Mouse (Mus musculus) gastrocnemius, postnatal 4 days (tissue): ENCODE results near the gene Rapsn. TPM values are rescaled to one million over a fixed set of nuclear protein-coding genes. Genes with fewer than 3 reads are reported as not detected.

Experiments used
- DNase-seq, 2 experiments: peaks; one replicate each; pipeline ENCODE4 v3.0.0; 2021 to 2022; ENCODE audit warnings: low spot score in 2 of 2, mixed read lengths in 2 of 2
- total RNA-seq, 2 experiments: library from RNA; stranded (reverse); gene quantifications; 2 replicates each; pipeline ENCODE4 v1.2.3; 2021

Gene Rapsn
- total RNA-seq, 2 experiments from 2014 or later: 37.6 to 45.0 TPM

- DNase-seq: no peak
These were observed 17.3 kb downstream of the Rapsn start for GRCm38 (mm10) chr2:91052752-91053151.

- no peak for DNase-seq
These were observed 17.9 kb downstream of the Rapsn start for GRCm38 (mm10) chr2:91053181-91053933.

- DNase-seq: peak; percentile 97 to 99
These were observed 18.5 kb downstream of the Rapsn start, which contains the start of gene Psmc3 for GRCm38 (mm10) chr2:91053934-91054382. TSS of gene Psmc3 (plus strand) at chr2:91054009.

GRCm38 (mm10) chr2:91058435-91058834, 23.0 kb downstream of the Rapsn start:
- no peak for DNase-seq

DNA sequence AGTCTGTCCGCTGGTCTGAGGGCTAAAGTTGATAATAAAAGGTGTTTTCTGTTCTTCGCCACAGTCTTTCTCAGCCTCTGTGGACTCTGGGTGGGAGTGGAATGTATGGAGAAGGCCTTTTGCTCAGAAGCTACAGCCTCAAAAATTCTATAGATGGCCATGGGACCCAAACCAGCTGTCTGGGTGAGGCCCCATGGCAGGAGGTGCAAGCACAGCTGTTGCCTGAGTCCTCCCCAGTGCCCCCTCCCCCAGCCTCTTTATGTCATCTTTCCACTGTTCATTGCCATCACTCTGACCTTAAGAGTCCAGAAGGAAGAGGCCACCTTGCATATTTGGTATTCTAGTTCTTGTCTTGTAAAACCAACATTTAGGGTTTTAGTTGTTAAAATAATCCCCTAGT, 24.0 kb downstream of the Rapsn start:
- DNase-seq: no peak

GRCm38 (mm10) chr2:91060544-91061355, 25.3 kb downstream of the Rapsn start:
- DNase-seq: no peak

DNA sequence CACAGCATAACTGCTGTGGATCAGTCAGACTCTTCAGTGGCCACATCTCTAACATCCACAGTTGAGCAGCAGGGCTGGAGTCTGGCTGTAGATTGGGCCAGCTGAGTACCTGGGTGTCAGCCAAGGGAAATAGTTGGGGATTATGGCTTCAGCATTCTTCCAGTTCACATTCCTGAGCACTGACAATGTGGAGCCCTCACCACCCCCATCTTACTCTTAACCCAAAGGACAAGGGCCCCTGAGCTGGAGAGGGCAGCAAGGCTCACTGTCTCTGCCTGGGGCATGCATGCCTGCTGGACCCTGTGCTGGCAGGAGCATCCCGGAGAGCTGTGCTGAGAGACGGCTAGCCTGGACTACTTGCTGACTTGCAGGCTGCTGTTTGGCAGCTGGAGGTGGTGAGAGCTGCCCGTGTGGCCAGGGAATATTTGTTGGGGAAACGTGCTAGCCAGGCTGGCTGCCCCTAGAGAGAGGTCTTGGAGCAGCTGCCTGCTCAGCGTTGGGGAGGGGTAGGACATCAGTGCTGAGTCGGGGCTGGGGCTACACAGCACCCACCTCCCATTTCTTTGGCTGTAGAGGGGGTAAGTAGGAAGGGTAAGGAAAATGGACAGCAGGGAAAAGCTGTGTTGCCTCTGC, 26.5 kb downstream of the Rapsn start:
- DNase-seq: peak in 1 of 2 experiments; percentile 79

GRCm38 (mm10) chr2:91062779-91063606, 27.6 kb downstream of the Rapsn start:
- DNase-seq: no peak

- no peak for DNase-seq
These were observed 28.8 kb downstream of the Rapsn start for GRCm38 (mm10) chr2:91064211-91064610.

- peak in 1 of 2 experiments; percentile 62 for DNase-seq
These were observed 30.1 kb downstream of the Rapsn start for GRCm38 (mm10) chr2:91065544-91065943.

DNA sequence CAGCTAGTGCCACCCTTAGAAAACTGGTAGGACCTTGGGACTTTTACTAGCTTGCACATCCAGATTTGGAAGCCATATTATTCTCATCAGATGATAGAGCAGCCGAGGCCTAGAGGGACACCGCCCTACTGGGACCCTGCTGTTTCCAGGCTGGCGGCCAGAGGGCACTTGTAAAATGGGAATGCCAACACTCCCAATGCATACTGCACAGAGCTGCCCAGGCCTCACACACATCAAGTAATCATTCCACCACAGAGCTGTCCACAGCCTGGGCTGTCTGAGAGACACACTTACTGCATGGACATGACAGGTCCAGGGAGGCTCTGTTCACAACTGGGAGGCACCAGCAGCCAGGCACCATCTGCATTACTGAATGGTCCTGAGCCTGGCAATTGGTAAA, 31.0 kb downstream of the Rapsn start:
- DNase-seq: no peak

DNA sequence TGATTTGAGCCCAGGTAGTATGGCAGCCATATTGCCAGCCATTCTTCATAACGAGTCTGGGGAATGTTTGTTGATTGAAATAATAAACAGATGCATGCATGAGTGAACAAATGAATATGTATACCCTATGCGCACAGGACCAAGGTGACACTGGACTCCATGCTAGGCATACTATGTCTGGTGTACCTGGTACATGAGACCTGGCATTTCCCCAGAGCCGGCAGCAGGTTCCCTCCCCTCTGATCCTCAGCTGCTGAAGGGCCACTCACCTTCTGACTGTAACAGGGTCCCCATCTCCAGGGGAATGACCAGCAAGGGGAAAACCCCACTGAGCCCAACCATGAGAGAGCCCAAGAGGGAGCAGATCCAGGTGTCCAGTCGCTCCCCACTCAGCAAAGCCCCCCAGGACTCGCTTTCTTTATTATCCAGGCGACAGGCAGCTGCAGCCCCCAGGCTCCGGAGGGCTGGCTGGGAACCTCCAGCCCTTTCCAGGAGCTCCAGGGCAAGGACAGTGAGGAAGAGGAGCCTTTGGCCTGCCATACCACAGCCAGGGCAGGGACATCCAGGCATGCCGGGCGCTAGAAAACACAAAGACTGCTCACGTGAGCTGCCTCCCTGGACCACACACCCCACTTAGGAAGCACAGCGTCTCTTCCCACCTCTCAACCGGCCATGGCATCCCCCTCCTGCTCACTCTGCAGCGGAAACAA, 32.9 kb downstream of the Rapsn start:
- no peak for DNase-seq

GRCm38 (mm10) chr2:91068872-91069165, 33.4 kb downstream of the Rapsn start:
- no peak for DNase-seq

DNA sequence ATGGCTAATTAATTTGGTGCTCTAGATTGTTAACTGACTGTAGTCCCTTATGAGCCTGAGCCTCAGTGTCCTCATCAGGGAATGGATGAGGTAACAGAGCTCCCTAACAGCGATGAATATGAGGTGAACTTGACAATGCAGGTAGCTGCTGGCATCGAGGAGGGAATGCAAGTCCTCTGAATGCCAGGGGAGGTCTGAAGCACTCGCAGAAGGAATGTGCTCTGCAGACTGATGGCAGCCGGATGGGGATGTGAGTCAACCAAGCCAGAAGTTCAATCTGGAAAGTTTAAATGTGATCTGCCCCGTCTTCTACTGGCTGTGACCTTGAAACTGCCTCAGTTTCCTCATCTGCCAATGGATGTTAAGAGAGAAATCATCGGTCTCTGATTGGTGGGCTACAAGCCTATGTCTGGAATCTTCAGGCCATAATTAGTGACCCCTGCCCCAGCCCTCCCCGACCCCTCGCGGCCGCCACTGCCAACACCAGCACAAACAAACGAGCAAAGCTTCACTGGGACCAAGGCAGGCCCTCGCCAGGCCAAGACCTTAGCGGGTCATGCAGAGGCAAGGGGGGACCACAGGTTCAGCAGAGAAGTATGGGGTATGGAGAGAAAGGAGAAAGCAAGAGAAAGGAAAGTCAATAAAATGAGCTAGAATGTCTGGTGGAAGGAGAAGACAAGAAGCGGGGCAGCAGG, 34.0 kb downstream of the Rapsn start:
- no peak for DNase-seq

DNA sequence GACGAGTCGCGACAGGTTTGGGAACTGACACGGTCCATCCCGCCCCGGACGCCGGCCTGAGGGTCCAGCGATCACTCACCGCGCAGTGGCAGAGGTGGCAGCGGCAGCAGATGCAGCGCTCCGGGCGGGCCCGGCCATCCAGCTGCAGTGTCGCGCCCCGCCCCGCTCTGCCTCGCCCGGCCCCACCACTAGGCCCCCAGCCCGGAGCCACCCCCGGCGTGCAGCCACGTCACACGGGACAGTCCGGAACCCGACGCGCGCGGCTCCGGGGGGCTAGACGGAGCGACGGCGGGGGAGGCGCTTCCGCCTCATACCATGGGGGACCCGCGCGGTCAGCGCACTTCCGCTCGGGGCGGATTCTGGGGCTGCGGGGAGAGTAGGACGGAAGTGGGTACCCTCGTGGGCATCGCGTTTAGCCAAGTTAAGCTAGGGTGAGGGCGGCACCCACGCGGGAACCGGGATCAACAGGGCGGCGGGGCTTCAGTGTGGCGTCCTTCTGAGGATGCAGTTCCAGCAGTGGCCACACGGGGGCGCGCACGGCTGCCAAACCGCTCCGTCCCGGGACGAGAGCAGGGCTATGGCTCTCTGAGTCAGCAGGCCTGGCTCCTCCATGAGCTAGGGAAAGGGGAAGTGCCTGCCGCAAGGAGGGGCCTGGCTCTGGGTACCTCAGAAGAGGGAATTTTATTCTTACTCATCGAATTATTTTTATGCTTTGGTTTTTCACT, 34.8 kb downstream of the Rapsn start, which contains the start of gene Slc39a13:
Slc39a13 (minus strand) TSS at position 342 of the 725 bp plus-strand sequence.
- DNase-seq: peak; percentile 97 to 98

GRCm38 (mm10) chr2:91071059-91071458, 35.6 kb downstream of the Rapsn start:
- no peak for DNase-seq

DNA sequence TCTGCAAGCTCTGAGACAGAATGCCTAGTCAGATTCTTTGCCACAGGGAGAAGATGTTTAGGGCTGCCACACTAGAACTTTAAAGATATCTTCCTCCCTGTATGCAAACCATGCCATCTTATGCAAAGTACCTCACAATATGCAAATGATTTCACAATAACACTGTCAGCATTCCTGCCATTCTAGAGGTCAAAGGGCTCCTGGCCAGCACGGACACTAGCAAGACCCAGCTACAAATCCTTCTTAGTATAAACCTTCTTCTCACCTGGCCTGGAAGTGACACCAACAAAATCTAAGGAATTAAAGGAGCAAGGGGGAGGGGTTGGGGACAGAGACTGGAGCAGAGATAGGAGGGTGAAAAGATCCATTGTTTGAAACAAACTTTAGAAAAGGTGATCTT, 36.7 kb downstream of the Rapsn start:
- DNase-seq: no peak

DNA sequence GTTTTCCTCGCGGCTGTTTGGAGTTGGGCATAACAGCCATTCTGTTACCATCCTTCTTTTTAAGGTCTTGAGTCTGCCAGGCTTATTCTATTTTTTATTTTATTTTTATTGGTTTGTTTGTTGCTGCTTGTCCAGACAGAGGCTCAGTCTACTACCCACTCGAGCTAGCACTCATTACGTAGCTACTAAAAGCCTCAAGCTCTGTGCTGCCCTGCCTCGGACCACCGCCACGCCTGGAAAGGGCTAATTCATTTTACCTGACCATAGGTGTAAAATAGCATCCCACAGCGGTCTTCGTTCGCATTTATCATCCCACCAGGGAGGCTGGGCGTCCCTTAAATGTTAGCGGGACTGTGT, 42.5 kb downstream of the Rapsn start:
- no peak for DNase-seq
